Mouse (Mus musculus) intestine, embryonic 16.5 days (tissue): ENCODE results near the gene Meis2. TPM values are rescaled to one million over a fixed set of nuclear protein-coding genes. Genes with fewer than 3 reads are reported as not detected.

ENCODE experiments used
- ATAC-seq: fragments of 200-750 bp; cut with Nextera tagmentation; 2 replicates; pipeline ENCODE4 v1.8.0; 2017; ENCODE audit warnings: moderate TSS enrichment, moderate library complexity
- H3K27ac ChIP-seq: fragments of 300-500 bp; sonication (generic); 2 replicates; pipeline ENCODE4 v1.5.1; 2014; ENCODE audit warnings: mild to moderate bottlenecking, low read length
- H3K27me3 ChIP-seq: fragments of 300-500 bp; sonication (generic); replicated peaks from 2 replicates; pipeline ENCODE4 v1.6.1; 2014; ENCODE audit warnings: low read length, control low read depth, mixed read lengths; ENCODE audit not compliant: control insufficient read depth, insufficient read depth
- H3K36me3 ChIP-seq: fragments of 300-500 bp; sonication (generic); 2 replicates; pipeline ENCODE4 v1.6.1; 2014; ENCODE audit warnings: low read length, control low read depth; ENCODE audit not compliant: control insufficient read depth, insufficient read depth
- H3K4me1 ChIP-seq: fragments of 300-500 bp; sonication (generic); 2 replicates; pipeline ENCODE4 v1.6.1; 2014; ENCODE audit warnings: low read length, control low read depth, mixed read lengths; ENCODE audit not compliant: control insufficient read depth, insufficient read depth
- H3K4me2 ChIP-seq: fragments of 300-500 bp; sonication (generic); 2 replicates; pipeline ENCODE4 v1.6.1; 2014; ENCODE audit warnings: low read depth, low read length, control low read depth
- H3K4me3 ChIP-seq: fragments of 300-500 bp; sonication (generic); 2 replicates; pipeline ENCODE4 v1.5.1; 2014; ENCODE audit warnings: mild to moderate bottlenecking, low read length
- H3K9ac ChIP-seq: fragments of 300-500 bp; sonication (generic); 2 replicates; pipeline ENCODE4 v1.6.1; 2014; ENCODE audit warnings: low read depth, low read length
- H3K9me3 ChIP-seq: fragments of 300-500 bp; sonication (generic); 2 replicates; pipeline ENCODE4 v1.6.1; 2016; ENCODE audit warnings: low read length, control low read depth; ENCODE audit not compliant: control insufficient read depth
- whole genome bisulfite sequencing: fragments of 180-500 bp; shearing (Covaris S2); extraction: QIAGEN DNeasy Blood & Tissue Kit; methylation state at CpG from one replicate; pipeline ENCODE4 v1.1.7; 2014; 5-methylcytosine and 5-hydroxymethylcytosine counted together
- polyA plus RNA-seq: library from polyadenylated mRNA; unstranded; fragments of >200 nt; fragmentation: Nextera tagmentation; extraction: Ambion mirVana; gene quantifications from 2 replicates; pipeline ENCODE4 v1.2.1, GENCODE M21; 2015

The Meis2 gene
- polyA plus RNA-seq, 1 experiment from 2014 or later: 26.8 TPM

DNA sequence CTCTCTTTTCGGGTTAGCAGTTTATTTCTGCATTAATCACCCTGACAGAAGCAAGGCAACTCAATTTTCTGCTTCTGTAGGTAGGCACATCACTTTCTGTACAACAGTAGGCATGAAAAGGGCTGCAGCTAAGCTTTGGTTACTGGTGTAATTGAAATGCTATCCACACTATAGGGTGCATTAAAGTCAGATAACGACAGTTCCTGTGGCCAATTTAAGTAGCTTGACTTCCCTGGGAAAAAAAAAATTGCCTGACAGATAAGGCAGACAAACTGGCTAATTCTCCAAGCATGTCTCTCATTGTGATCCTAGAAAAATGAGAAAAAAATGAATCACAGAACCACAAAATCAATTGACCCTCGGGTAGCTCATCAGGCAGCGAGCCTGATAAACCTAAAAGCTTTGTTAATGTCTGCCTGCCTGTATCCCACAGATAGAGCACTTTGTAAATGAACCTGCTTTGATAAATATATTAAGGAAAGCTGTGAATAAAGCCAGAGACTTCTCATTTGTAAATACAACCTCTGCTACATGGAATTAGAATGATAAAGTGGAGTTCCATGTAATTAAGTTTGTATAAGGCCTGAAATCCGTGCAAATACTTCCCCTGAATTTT is 145.2 kb downstream of the Meis2 start:
- no peaks in the 10 kb centered on the region for H3K9me3 ChIP-seq
- no peak for ATAC-seq

DNA sequence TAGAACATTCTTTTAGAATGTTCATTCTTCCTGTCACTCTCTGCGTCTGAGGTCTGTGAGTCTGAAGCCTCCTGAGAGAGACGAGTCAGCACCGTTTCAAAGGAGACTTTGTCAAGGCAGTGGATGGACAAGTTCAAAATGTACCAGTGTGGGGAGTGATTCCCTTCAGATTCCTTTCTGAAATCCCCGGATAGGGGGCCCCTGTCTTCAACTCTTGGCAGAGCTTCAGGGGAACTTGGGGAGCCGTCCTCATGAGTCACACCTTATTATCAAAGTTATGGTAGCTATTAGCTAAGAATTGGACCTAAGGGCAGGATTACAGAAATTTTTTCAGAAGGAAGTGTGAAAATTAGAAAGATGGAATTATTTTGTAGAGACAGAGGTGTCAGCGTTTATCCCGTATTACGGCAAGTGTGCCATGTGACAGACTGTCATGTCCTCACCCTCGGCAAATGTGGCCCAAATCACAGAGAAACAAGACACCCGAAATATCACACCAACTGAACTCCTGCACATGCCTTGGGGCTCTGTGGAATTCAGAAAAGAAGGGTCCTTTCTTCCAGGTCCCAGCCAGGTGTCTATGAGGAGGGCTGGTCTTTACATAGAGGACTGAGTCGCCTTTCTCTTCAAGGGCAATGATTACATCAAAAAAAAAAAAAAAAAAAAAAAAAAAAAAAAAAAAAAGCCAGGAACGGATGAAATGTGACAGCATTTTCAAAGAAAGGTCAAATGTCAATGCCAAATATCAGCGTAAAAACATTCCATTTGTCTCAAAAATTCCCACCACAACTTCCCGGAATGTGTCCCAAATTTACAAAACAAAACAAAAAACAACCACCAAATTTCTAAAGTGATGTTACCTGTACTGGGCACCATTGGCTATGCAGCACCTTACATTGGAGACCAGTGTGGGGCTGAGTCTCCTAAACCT is 146.2 kb downstream of the Meis2 start:
- H3K4me3 ChIP-seq: no peak overlapping the region
- H3K9ac ChIP-seq: no peak overlapping the region
- H3K27me3 ChIP-seq: no peaks in the 10 kb centered on the region
- no peaks in the 10 kb centered on the region for H3K9me3 ChIP-seq
- ATAC-seq: peak; percentile 36
- no peak overlapping the region for H3K27ac ChIP-seq
- H3K36me3 ChIP-seq: no peaks in the 10 kb centered on the region
- no peak overlapping the region for H3K4me2 ChIP-seq
- no peaks in the 10 kb centered on the region for H3K4me1 ChIP-seq
- WGBS: 82% methylated on average over 14 of the region's 14 CpGs

More for the DNA sequence above, 145.2 kb downstream of the Meis2 start:
- WGBS: 63% methylated on average over 5 of the region's 5 CpGs
- Histone ChIP-seq H3K9ac (no peak overlapping the region), H3K27me3 (no peaks in the 10 kb centered on the region), H3K27ac (no peak overlapping the region), H3K4me1 (no peaks in the 10 kb centered on the region), H3K36me3 (no peaks in the 10 kb centered on the region), H3K4me3 (no peak overlapping the region), H3K4me2 (no peak overlapping the region)

DNA sequence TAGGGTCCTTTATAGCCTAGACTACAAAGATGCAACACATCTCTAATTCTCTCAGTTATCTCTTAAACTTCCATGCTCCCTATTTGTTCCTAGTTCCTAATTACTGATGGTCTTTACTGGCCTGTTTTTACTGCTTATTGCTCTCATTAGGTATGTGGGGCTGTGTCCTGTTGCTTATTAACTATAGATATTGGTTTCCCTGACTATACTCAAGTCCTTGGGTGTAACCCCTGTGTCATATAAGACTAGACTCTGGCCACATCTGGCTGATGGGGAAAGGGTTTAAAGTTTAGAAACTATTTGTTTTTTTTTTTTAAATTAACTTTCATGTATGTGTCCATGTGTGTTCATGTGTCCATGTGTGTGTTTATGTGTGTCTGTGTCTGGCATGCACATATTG is 147.1 kb downstream of the Meis2 start:
- Histone ChIP-seq H3K9me3 (no peaks in the 10 kb centered on the region), H3K36me3 (no peaks in the 10 kb centered on the region), H3K27ac (no peak overlapping the region), H3K4me3 (no peak overlapping the region), H3K9ac (no peak overlapping the region), H3K27me3 (no peaks in the 10 kb centered on the region), H3K4me1 (no peaks in the 10 kb centered on the region), H3K4me2 (no peak overlapping the region)
- peak; percentile 74 for ATAC-seq

DNA sequence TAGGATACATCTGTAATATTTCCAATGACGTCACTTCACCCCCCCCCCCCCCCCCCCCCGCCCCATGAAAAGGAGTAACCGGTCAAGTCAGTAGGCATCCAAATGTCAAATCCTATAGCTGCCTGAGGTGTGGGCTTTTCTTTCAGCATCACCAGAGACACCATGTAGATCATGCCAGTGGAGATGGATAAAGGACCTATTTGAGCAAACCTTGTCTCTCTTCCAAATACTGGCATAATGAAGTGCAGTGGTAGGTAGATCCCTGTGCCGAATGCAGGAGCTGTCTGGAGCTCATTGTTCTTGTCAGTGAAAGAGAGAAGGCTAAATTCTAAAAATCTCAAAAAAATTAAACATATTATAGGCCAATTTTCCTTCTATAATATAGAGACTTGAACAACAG is 151.1 kb downstream of the Meis2 start:
- no peak overlapping the region for H3K4me3 ChIP-seq
- no peak for ATAC-seq
- no peaks in the 10 kb centered on the region for H3K27me3 ChIP-seq
- no peak overlapping the region for H3K9ac ChIP-seq
- 63% methylated on average over 4 of the region's 4 CpGs for WGBS
- no peaks in the 10 kb centered on the region for H3K9me3 ChIP-seq
- H3K4me2 ChIP-seq: no peak overlapping the region
- H3K36me3 ChIP-seq: no peaks in the 10 kb centered on the region
- peaks cover 3% of the 10 kb centered on the region; the same call in 1 of the 2 replicates for H3K4me1 ChIP-seq
- no peak overlapping the region for H3K27ac ChIP-seq

DNA sequence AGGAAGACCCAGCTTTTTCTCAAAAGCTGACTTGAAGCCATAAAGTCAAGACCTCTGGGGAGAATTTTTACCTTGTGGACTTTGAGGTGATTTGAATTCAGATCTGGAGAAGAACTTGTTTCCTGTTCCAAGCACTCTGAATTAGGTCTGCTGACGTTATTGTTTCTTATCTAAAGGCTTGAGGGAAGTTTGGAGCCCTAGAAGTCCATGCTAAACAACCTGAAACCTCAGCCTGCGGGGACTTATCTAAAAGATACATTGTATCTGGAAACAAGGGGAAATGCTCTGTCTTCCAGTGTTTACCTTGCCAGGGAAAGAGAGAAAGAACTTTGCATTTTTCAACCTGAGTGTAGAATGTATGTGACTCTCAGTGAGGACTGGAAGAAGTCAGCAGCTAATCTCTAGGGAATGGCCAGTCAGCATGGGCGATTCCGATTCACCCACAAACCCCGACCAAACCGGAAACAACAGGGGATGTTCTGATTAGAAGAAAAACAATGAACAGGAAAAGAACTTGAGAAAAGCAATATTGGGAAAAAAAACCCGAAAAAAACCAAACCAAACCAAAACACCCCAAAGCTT is 152.6 kb downstream of the Meis2 start:
- no peaks in the 10 kb centered on the region for H3K9me3 ChIP-seq
- 52% methylated on average over 7 of the region's 7 CpGs for WGBS
- peak overlapping the region; percentile 88 for H3K27ac ChIP-seq
- no peaks in the 10 kb centered on the region for H3K27me3 ChIP-seq
- H3K4me3 ChIP-seq: no peak overlapping the region
- peak; percentile 34 for ATAC-seq
- no peak overlapping the region for H3K9ac ChIP-seq
- H3K4me2 ChIP-seq: no peak overlapping the region
- H3K36me3 ChIP-seq: no peaks in the 10 kb centered on the region
- H3K4me1 ChIP-seq: peaks cover 3% of the 10 kb centered on the region; the same call in 1 of the 2 replicates

DNA sequence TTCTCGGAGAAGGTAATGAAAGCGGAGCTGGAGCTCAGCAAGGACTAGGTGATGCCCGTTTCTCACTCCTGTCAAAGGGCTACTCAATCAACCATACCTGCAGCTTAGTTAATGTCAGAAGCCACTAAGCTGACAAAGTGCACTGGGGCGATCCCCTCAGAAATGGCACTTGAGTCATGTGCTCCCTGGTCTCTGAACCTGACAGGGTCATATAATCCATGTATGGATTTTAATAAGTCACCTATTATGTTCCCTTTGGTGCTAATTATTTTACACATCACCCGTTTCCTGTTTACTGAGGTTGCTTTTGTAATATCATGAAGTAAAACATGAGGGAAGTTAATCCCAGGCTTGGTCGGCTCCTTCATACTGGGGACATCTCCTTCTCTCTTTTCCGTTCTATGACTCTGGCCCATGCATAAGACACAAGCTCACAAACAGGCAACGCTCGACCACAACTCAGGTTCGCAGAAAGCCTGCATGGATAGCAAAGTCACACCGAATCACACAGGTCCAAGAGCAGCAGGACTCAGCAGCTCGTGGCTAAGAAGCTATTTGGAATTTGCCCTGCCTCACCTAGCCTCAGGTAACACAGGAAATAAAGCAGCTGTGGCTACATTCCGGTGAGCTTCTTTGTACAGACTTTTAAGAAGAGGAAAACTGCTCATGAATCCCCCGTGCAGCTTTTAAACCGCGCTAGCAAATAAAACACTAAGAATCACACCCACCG is 153.6 kb downstream of the Meis2 start:
- H3K36me3 ChIP-seq: no peaks in the 10 kb centered on the region
- H3K9me3 ChIP-seq: no peaks in the 10 kb centered on the region
- peaks cover 3% of the 10 kb centered on the region; the same call in 1 of the 2 replicates for H3K4me1 ChIP-seq
- no peak overlapping the region for H3K9ac ChIP-seq
- WGBS: 67% methylated on average over 17 of the region's 17 CpGs
- H3K27ac ChIP-seq: peak overlapping the region; percentile 88
- no peaks in the 10 kb centered on the region for H3K27me3 ChIP-seq
- H3K4me2 ChIP-seq: peak overlapping the region; percentile 20
- ATAC-seq: peak; percentile 95
- H3K4me3 ChIP-seq: no peak overlapping the region

DNA sequence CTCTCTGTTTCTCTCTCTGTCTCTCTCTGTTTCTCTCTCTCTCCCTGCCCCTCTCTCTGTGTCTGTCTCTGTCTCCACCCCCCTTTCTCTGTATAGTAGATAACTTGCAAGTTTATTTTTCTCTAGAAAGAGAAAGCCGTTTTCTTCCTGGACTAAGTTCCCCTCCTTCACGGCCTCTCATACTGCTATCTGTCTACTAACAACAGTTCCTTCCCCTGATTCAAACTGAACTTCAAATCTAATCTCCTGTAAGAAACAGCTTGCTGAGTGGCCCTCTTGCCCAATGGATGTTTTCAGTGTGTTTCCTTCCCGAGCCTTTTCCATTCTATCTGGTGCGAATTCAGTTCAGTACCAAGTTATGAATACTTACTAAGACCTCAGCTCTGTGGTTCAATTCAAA is 155.4 kb downstream of the Meis2 start:
- H3K9me3 ChIP-seq: no peaks in the 10 kb centered on the region
- no peak overlapping the region for H3K4me2 ChIP-seq
- no peak overlapping the region for H3K27ac ChIP-seq
- no peak for ATAC-seq
- no peaks in the 10 kb centered on the region for H3K36me3 ChIP-seq
- H3K4me1 ChIP-seq: peaks cover 3% of the 10 kb centered on the region; the same call in 1 of the 2 replicates
- H3K4me3 ChIP-seq: no peak overlapping the region
- 67% methylated on average over 4 of the region's 4 CpGs for WGBS
- no peaks in the 10 kb centered on the region for H3K27me3 ChIP-seq
- no peak overlapping the region for H3K9ac ChIP-seq

DNA sequence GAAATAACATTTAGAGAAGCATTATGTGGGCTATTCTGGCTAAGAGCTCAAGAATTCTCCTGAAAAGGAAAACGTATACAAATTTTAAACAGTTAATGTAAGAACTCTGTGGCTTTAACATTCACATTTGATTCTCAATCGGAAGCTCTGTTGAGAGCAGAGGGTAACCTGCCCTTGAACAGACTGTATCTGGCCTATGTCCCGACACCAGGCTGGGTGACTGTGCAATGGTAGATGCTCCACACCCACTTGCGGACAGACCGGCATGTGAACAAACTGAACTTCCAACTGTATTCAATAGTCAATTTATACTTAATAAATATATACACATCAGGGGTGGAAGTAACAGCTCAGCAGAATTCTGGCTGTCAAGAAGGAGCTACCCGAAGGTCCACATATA is 164.6 kb downstream of the Meis2 start:
- Histone ChIP-seq H3K27ac (no peak overlapping the region), H3K9ac (no peak overlapping the region), H3K27me3 (no peaks in the 10 kb centered on the region), H3K9me3 (no peaks in the 10 kb centered on the region), H3K4me1 (no peaks in the 10 kb centered on the region), H3K36me3 (no peaks in the 10 kb centered on the region), H3K4me2 (no peak overlapping the region), H3K4me3 (no peak overlapping the region)
- ATAC-seq: no peak
- 83% methylated on average over 6 of the region's 6 CpGs for WGBS

DNA sequence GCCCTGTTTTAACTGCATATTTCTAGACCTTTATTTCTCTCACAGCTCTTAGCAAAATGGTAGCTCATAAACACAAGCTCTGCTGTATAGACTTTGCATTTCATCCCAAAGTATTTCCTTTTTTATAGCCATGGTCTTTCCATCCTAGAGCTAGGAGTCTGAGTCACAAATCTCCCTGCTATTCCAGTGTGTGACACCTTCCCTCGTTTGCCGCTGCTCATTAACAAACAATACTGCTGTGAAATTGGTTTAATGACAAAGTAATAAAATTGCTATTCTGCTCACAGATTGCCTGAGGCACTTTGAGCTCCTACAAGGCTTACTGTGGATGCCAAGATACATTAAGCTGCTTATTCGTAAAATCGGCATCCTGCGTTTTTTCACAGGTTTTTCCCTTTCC is 168.1 kb downstream of the Meis2 start:
- 57% methylated on average over 5 of the region's 5 CpGs for WGBS
- H3K4me2 ChIP-seq: no peak overlapping the region
- H3K36me3 ChIP-seq: no peaks in the 10 kb centered on the region
- H3K9me3 ChIP-seq: no peaks in the 10 kb centered on the region
- no peak overlapping the region for H3K9ac ChIP-seq
- no peak overlapping the region for H3K27ac ChIP-seq
- no peaks in the 10 kb centered on the region for H3K27me3 ChIP-seq
- ATAC-seq: no peak
- no peak overlapping the region for H3K4me3 ChIP-seq
- H3K4me1 ChIP-seq: 0 out of 2 replicates have a peak, but pooled peaks cover 5% of the 10 kb centered on the region
